12 mouse cellular contexts compared by ENCODE assay signal in genomic region chr3:84324967-84325441, GRCm38 (mm10). TPM values are rescaled to one million over a fixed set of nuclear protein-coding genes. Genes with fewer than 3 reads are reported as not detected.
A peak's percentile ranks its signal among the peaks of the same experiment; 100 is the strongest.
DNase-seq lines count a peak whose midpoint lies in the region; ATAC-seq lines count a peak whose summit lies in the region.
"Had no signal": no experiment of that assay in that cellular context is flagged by ENCODE, and none has a peak within 500 bp of the region (broad histone marks: within the 10 kb centered on the region; RNA-seq: fewer than 3 reads in every experiment).

No protein-coding gene starts in this region.

- no peaks in the 10 kb centered on the region for H3K36me3 ChIP-seq in liver, embryonic 12.5 days
- H3K36me3 ChIP-seq in forebrain, embryonic 16.5 days (ENCODE audit: control insufficient read depth, insufficient read depth) = no peaks in the 10 kb centered on the region
- H3K36me3 ChIP-seq: forebrain, embryonic 12.5 days; hindbrain, embryonic 13.5 days; midbrain, embryonic 10.5 days had no signal

- H3K9me3 ChIP-seq in liver, embryonic 12.5 days (replicated peaks) = no peaks in the 10 kb centered on the region
- H3K9me3 ChIP-seq in forebrain, embryonic 16.5 days (ENCODE audit: control insufficient read depth, low read length) = no peaks in the 10 kb centered on the region
- H3K9me3 ChIP-seq: forebrain, embryonic 12.5 days; hindbrain, embryonic 13.5 days; midbrain, embryonic 10.5 days had no signal

- 44% methylated on average over 12 of the region's 12 CpGs for WGBS in liver, embryonic 12.5 days (ENCODE audit: insufficient replicate concordance)
- WGBS in forebrain, embryonic 16.5 days = 89% methylated on average over 12 of the region's 12 CpGs

- H3K4me2 ChIP-seq in liver, embryonic 12.5 days = peak overlapping the region; percentile 51
- H3K4me2 ChIP-seq in forebrain, embryonic 16.5 days (ENCODE audit: low read length) = no peak overlapping the region
- H3K4me2 ChIP-seq: forebrain, embryonic 12.5 days; hindbrain, embryonic 13.5 days had no signal

- H3K4me3 ChIP-seq in liver, embryonic 12.5 days = peak overlapping the region; percentile 12; the same call in 1 of the 2 replicates
- H3K4me3 ChIP-seq in forebrain, embryonic 16.5 days (replicated peaks; ENCODE audit: low read length) = no peak overlapping the region
- H3K4me3 ChIP-seq: forebrain, embryonic 12.5 days; hindbrain, embryonic 13.5 days; midbrain, embryonic 10.5 days had no signal

- peak; percentile 78 for ATAC-seq in liver, embryonic 12.5 days
- ATAC-seq in forebrain, embryonic 16.5 days = no peak

- DNase-seq in urinary bladder, postnatal 14 days (ENCODE audit: low spot score) = peak; percentile 48
- no peak for DNase-seq in urinary bladder, postnatal 4 days (ENCODE audit: low spot score in 2 of 2)
- DNase-seq in fat pad, adult 2 months (ENCODE audit: extremely low read depth, low read depth, low spot score) = peak; percentile 98
- DNase-seq in testis, postnatal 14 days (ENCODE audit: low spot score) = peak; percentile 62
- no peak for DNase-seq in cerebellum, adult 8-10 months
- no peak for DNase-seq in ovary, adult 18-20 months (ENCODE audit: low spot score)
- DNase-seq: cerebellum, adult 2 months had no signal

- peak overlapping the region; percentile 20 for H3K27ac ChIP-seq in liver, embryonic 12.5 days
- H3K27ac ChIP-seq in forebrain, embryonic 16.5 days (ENCODE audit: low read length) = no peak overlapping the region
- H3K27ac ChIP-seq: forebrain, embryonic 12.5 days; hindbrain, embryonic 13.5 days had no signal

- H3K9ac ChIP-seq in liver, embryonic 12.5 days = no peak overlapping the region
- H3K9ac ChIP-seq in forebrain, embryonic 16.5 days (replicated peaks; ENCODE audit: low read depth, low read length) = no peak overlapping the region
- H3K9ac ChIP-seq: forebrain, embryonic 12.5 days; hindbrain, embryonic 13.5 days had no signal

- H3K4me1 ChIP-seq in liver, embryonic 12.5 days = peaks cover 20% of the 10 kb centered on the region
- H3K4me1 ChIP-seq in forebrain, embryonic 16.5 days (replicated peaks; ENCODE audit: control insufficient read depth, insufficient read depth, low read length) = no peaks in the 10 kb centered on the region

- peaks cover 4% of the 10 kb centered on the region; the same call in 1 of the 2 replicates for H3K27me3 ChIP-seq in liver, embryonic 12.5 days (replicated peaks)
- no peaks in the 10 kb centered on the region for H3K27me3 ChIP-seq in forebrain, embryonic 16.5 days (replicated peaks; ENCODE audit: control insufficient read depth, insufficient read depth, low read length)
- H3K27me3 ChIP-seq: forebrain, embryonic 12.5 days; hindbrain, embryonic 13.5 days had no signal

RNA-seq across cellular contexts. Expression of gene Trim2, which starts 18.3 kb away (rescaled TPM):
- 4.0 and 5.2 TPM in 2 replicates for polyA plus RNA-seq in liver, embryonic 12.5 days (2016; fragmentation: Nextera tagmentation; extraction: Ambion mirVana)
- polyA plus RNA-seq in forebrain, embryonic 16.5 days (2015; fragmentation: Nextera tagmentation; extraction: Ambion mirVana) = 195 and 201 TPM in 2 replicates

Comparison
In these comparisons a context has a peak if more than half of its experiments do, and no peak if none do; other contexts are left out.
1. DNase-seq: peak in urinary bladder, postnatal 14 days (single experiment), fat pad, adult 2 months (single experiment) and testis, postnatal 14 days (single experiment); none in urinary bladder, postnatal 4 days (0 of 2), cerebellum, adult 8-10 months (single experiment) and ovary, adult 18-20 months (single experiment).
2. RNA of gene Trim2, which starts 18.3 kb away (polyA plus RNA-seq): 195 to 201 TPM in forebrain, embryonic 16.5 days; 4.0 to 5.2 TPM in liver, embryonic 12.5 days; every median in the first group is over 10 times any median in the second.